Mouse (Mus musculus) C2C12 (cell line): Measurements from ENCODE around the gene Meis1.

ENCODE experiments used
- CEBPB ChIP-seq: IDR thresholded peaks from one replicate; pipeline ENCODE4 v1.6.1; 2011; ENCODE audit warnings: low read depth, mild to moderate bottlenecking, control low read depth, moderate library complexity
- CTCF ChIP-seq: IDR thresholded peaks from one replicate; pipeline ENCODE4 v1.5.1; 2011; ENCODE audit not compliant: control insufficient read depth, insufficient read depth, insufficient read length
- MAX ChIP-seq: IDR thresholded peaks from one replicate; pipeline ENCODE4 v1.6.1; 2011; ENCODE audit warnings: mild to moderate bottlenecking, control low read depth
- MYOD1 ChIP-seq: IDR thresholded peaks from one replicate; pipeline ENCODE4 v1.6.1; 2011; ENCODE audit warnings: low read depth; ENCODE audit not compliant: control insufficient read depth, insufficient read length
- MYOG ChIP-seq: IDR thresholded peaks from one replicate; pipeline ENCODE4 v1.6.1; 2011; ENCODE audit not compliant: control insufficient read depth, insufficient read length; ENCODE audit errors: extremely low read depth
- USF1 ChIP-seq: IDR thresholded peaks from one replicate; pipeline ENCODE4 v1.6.1; 2011; ENCODE audit warnings: low read depth, mild to moderate bottlenecking, control low read depth, moderate library complexity

- TF ChIP-seq CTCF = no peak
- no peak for TF ChIP-seq MYOD1
- no peak for TF ChIP-seq MAX
- no peak for TF ChIP-seq MYOG
- no peak for TF ChIP-seq USF1
- no peak for TF ChIP-seq CEBPB
Measured at GRCm38 (mm10) chr11:18875911-18876885, 142.6 kb downstream of the Meis1 start.
